Mouse (Mus musculus) heart, postnatal 10 days (tissue): ENCODE results near the gene Tgfb2. TPM values are rescaled to one million over a fixed set of nuclear protein-coding genes. Genes with fewer than 3 reads are reported as not detected.

Source experiments
- DNase-seq, 2 experiments: peaks; one replicate each; pipeline ENCODE4 v3.0.0; 2021
- intact Hi-C: fragments of 180-260 bp; cut with DNase I; formaldehyde crosslinking; loops from one replicate; pipeline ENCODE4 v1.15.1; 2025
- total RNA-seq, 2 experiments: library from RNA; stranded (reverse); gene quantifications; 2 replicates each; pipeline ENCODE4 v1.2.3; 2021

Tgfb2 gene
- total RNA-seq, 2 experiments from 2014 or later = 14.7 to 16.7 TPM

DNA sequence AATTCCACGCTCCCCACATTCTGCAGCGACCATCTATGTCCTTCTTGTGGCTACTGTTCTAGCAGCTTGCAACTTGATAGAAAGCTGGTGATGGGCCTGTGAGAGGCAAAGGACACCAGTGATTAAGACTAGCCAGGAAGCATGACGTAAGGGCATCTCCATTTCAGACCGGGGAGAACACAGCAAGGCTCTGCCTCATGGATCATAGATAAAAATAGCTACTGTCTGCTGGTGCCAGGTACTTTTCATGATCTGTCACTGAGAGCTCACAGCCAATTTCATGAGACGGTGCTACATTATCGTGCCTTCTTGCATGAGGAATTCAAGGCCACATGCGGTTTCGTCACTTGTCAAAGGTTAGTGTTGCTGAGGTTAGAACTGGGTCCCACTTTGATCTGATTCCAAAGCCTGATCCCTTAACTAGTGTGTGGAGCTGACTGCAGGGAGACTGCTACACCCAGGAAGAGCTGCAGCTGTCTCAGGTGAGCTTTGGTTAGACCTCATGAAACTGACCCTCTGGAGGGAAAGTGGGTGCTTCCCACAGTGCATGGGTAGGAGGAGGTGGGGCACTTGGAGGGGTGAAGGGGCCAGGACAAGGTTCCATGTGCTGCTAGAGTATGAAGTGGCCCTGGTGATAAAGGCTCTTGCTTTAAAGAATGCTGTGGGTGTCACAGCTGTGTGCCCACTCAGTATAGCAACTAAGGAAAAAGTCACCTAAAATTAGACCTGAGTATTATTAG lies 118.6 kb downstream of the Tgfb2 start:
- intact Hi-C loops = no loop called here
- peak; percentile 75 to 82 for DNase-seq

DNA sequence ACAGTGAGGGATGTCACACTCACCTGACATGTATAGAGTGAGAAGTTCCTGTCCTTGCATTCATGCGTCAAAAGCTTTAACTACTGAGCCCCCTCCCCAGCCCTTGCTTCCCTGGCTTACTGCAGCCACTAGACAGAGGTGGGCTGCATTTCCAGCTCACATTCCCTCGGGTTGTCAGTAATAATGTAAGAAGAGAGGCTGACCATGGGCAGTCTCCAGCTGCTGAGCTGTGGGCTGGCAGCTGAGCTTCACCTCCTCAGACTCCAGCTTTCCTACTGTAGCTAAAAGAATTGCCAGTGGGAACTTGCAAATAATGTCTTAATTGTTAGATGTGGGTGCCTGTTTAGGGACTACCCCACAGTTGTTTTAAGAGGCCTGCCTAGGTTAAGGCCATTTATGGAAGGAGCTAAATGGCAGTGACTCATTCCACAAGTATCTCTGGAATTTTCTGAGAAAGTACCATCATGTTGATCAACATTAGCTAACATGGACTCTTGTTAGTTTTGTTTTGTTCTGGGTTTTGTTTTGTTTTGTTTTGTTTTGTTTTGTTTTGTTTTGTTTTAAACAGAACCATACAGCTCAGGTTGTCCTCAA lies 120.1 kb downstream of the Tgfb2 start:
- intact Hi-C loops = no loop called here
- no peak for DNase-seq

DNA sequence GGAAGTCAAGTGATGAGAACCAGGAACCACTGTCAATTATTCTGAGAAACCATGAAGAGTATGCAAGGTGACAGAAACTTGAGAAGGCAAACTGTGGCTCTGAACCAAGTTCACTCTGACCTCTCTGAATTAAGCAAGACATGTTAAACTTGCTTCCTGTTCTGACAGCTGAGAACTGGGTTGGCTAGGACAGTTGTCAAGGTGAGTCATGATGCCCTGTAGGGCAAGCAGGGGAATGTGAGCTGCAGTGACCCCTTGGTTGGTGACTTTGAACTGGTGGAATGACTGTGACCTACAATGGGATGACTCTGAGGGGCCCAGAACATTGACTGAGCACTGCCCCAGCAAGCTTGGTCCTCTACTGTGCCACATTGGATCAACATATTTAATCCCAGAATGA lies 121.9 kb downstream of the Tgfb2 start:
- DNase-seq = no peak
- intact Hi-C loops = no loop called here

DNA sequence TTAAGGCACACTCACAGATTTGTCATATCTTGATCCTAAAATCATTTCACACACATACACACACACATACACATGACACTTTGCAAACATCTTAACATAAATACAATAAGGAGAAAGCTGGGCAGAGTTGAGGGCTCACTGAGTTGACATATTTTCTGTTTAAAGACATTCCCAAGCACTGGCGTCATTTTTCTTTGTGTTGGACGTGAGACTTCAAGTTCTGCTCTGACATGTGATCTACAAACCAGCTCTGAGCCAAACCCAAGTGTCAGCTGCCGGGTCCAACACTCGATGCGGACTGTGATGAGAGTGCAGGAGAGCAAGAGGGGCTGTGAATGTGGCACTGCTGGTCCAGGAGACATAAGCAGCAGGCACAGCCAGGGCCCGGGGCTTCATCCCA lies 123.7 kb downstream of the Tgfb2 start:
- intact Hi-C loops = no loop called here
- peak in 1 of 2 experiments; percentile 27 for DNase-seq

DNA sequence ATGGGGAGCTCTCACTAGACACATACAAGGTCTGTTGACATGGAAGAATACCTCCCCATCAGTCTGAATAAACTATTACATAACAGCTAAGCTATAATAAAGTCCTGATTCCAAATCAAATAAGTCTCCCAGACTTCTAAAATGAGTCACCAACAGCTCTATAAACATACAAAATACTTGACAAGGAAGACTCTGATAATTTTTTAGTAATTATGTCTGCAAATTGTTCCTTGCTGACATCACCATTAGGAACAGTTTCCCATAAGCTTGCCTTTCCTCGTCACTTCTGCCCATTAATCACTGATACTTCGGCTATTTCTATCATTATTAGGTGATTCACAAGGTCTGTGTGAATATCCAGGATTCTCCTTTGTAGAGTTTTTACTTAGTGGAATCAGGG lies 124.1 kb downstream of the Tgfb2 start:
- DNase-seq = no peak
- intact Hi-C loops = no loop called here

DNA sequence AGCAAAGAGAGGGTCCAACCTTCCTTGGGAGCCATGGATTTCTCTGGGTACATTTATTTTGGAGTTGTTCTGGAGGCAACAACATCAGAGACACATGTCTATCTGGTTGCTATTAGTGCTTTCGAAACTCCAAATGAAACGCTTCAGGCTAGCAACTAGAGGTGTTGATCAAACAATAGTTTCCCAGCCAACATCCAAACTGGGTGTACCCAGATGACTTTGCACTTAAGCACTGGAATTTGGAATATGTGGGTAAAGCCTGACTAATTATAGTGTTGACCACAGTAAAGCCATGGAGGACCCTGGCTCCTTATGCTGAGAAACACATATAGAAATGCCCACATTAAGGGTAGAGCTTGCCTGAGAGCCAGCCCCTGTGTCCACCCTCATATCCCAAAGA lies 124.7 kb downstream of the Tgfb2 start:
- intact Hi-C loops = no loop called here
- DNase-seq = peak; percentile 29 to 46

DNA sequence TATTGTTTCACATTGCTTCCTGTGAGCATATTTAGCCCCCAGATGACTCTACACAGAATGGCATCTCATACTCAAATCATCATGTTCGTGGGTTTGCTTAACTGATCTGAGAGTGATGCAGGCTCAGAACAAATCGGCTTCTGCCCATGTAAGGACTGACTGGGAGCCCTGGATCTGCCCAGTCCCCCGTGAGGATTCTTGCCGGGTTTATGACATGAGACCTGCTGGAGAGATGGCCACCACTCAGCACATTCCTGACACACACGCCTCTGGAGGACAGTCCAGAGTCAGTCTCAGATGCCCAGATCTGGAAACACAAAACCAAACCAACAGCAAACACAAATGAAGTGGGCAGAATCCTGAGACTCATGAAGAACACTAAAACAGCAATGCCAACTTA lies 128.5 kb downstream of the Tgfb2 start:
- DNase-seq = peak; percentile 23 to 33
- intact Hi-C loops = no loop called here

DNA sequence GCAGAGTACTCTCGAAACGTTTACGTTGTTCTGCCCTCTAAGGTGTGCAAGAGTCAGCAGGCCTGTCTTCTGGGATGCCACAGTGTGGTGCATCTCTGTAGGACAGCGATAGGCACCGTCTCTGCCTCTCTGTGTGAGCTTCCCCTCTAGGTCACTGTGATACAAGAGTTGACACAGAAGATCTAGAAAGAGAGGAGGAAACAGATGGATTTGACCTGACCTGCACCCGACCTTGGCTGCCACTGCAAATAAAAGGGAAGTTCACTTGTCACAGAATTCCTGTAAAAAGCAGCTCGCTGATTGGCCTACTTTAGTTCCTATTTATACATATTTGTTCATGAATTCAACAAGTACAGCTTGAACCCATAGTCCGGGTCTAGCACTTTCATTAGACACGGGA lies 130.2 kb downstream of the Tgfb2 start:
- intact Hi-C loops = no loop called here
- no peak for DNase-seq

DNA sequence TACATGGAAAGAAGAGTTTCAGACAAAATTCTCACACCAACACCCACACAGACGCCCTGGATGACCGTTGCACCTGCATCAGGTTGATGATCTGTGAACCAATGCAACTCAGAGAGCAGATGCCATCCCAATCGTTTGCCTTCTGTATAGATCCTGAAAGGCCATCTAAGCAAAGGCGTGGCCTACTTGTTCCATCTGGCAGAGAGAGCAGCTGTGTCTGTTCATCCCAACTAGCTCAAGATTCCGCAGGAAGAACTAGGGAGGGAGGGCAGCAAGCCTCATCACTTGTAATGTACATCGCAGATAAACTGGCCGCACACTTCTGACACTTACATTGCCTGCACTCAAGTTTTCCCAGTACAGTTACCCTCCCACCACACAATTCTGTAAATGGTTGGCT lies 130.7 kb downstream of the Tgfb2 start:
- intact Hi-C loops = no loop called here
- DNase-seq = no peak

Other genes with a start within 250 kb of the Tgfb2 start
- 10 to 100 TPM; 11.1 to 13.1 TPM for gene Rrp15, start 43.4 kb upstream of the Tgfb2 start, total RNA-seq